8 mouse cellular contexts compared by ENCODE assay signal in genomic region chr19:6920741-6921636, GRCm38 (mm10). TPM values are rescaled to one million over a fixed set of nuclear protein-coding genes. Genes with fewer than 3 reads are reported as not detected.
DNase-seq lines count a peak whose midpoint lies in the region; ATAC-seq and TF ChIP-seq lines count a peak whose summit lies in the region.

No protein-coding gene starts in this region.

- peak overlapping the region; percentile 85 for H3K4me2 ChIP-seq in heart, embryonic 14.5 days (ENCODE audit: low read length)
- H3K4me2 ChIP-seq in limb, embryonic 12.5 days = peak overlapping the region; percentile 88
- H3K4me2 ChIP-seq in midbrain, embryonic 14.5 days (ENCODE audit: low read length) = peak overlapping the region; percentile 84

- no peaks in the 10 kb centered on the region for H3K27me3 ChIP-seq in ES-Bruce4 (ENCODE audit: control insufficient read depth, insufficient read depth, low read length, poor library complexity, severe bottlenecking)
- H3K27me3 ChIP-seq in embryonic facial prominence, embryonic 10.5 days (replicated peaks; ENCODE audit: low read depth, poor library complexity, severe bottlenecking) = peaks cover 38% of the 10 kb centered on the region
- H3K27me3 ChIP-seq in heart, embryonic 14.5 days (ENCODE audit: control insufficient read depth, insufficient read depth, low read length) = peaks cover 15% of the 10 kb centered on the region
- peaks cover 39% of the 10 kb centered on the region for H3K27me3 ChIP-seq in limb, embryonic 12.5 days
- peaks cover 36% of the 10 kb centered on the region for H3K27me3 ChIP-seq in midbrain, embryonic 14.5 days (ENCODE audit: control insufficient read depth, insufficient read depth, low read length)

- H3K4me3 ChIP-seq in ES-Bruce4 (ENCODE audit: low read depth, low read length) = peak overlapping the region; percentile 80
- peak overlapping the region; percentile 82 for H3K4me3 ChIP-seq in embryonic facial prominence, embryonic 10.5 days
- peak overlapping the region; percentile 80 to 82 for H3K4me3 ChIP-seq in heart, embryonic 14.5 days (ENCODE audit: control insufficient read depth in 1 of 2, insufficient read depth in 1 of 2, low read depth in 1 of 2, low read length in 2 of 2)
- H3K4me3 ChIP-seq in limb, embryonic 12.5 days (replicated peaks) = peak overlapping the region; percentile 81
- H3K4me3 ChIP-seq in midbrain, embryonic 14.5 days (replicated peaks; ENCODE audit: low read depth, low read length) = peak overlapping the region; percentile 66

- TF ChIP-seq POLR2A in ES-Bruce4 (IDR thresholded peaks at IDR 0.05; ENCODE audit: insufficient read depth, low read length) = no peak

- H3K9me3 ChIP-seq in ES-Bruce4 (replicated peaks; ENCODE audit: control insufficient read depth, insufficient read depth, low read length, poor library complexity, severe bottlenecking) = no peaks in the 10 kb centered on the region
- no peaks in the 10 kb centered on the region for H3K9me3 ChIP-seq in embryonic facial prominence, embryonic 10.5 days
- peaks cover under 1% of the 10 kb centered on the region; the same call in 1 of the 2 replicates for H3K9me3 ChIP-seq in heart, embryonic 14.5 days (ENCODE audit: control insufficient read depth, low read length)
- H3K9me3 ChIP-seq in limb, embryonic 12.5 days = peaks cover 3% of the 10 kb centered on the region; the same call in 1 of the 2 replicates
- H3K9me3 ChIP-seq in midbrain, embryonic 14.5 days (ENCODE audit: control insufficient read depth, low read length) = no peaks in the 10 kb centered on the region

- peaks cover 2% of the 10 kb centered on the region for H3K4me1 ChIP-seq in ES-Bruce4 (ENCODE audit: control insufficient read depth, insufficient read depth, low read length)
- H3K4me1 ChIP-seq in embryonic facial prominence, embryonic 10.5 days = peaks cover 47% of the 10 kb centered on the region
- peaks cover 16 to 36% of the 10 kb centered on the region in 2 experiments for H3K4me1 ChIP-seq in heart, embryonic 14.5 days (ENCODE audit: control insufficient read depth in 2 of 2, insufficient read depth in 2 of 2, low read length in 2 of 2)
- peaks cover 25% of the 10 kb centered on the region for H3K4me1 ChIP-seq in limb, embryonic 12.5 days (replicated peaks)
- peaks cover 18% of the 10 kb centered on the region for H3K4me1 ChIP-seq in midbrain, embryonic 14.5 days (ENCODE audit: control insufficient read depth, insufficient read depth, low read length)

- TF ChIP-seq EP300 in ES-Bruce4 (IDR thresholded peaks at IDR 0.05; ENCODE audit: insufficient read depth, low read depth, low read length) = no peak

- TF ChIP-seq CTCF in ES-Bruce4 (IDR thresholded peaks at IDR 0.05; ENCODE audit: low read depth, low read length) = peak; percentile 24

- peak; percentile 72 for DNase-seq in cerebellum, adult 11 months
- DNase-seq in embryonic facial prominence, embryonic 10.5 days (ENCODE audit: low spot score) = no peak
- peak; percentile 63 for DNase-seq in midbrain, embryonic 14.5 days
- peak; percentile 59 to 74 for DNase-seq in thymus, adult 18-20 months

- WGBS in embryonic facial prominence, embryonic 10.5 days = 2% methylated on average over 48 of the region's 48 CpGs
- WGBS in heart, embryonic 14.5 days = 2% methylated on average over 44 of the region's 48 CpGs
- 1% methylated on average over 41 of the region's 48 CpGs for WGBS in limb, embryonic 12.5 days
- WGBS in midbrain, embryonic 14.5 days = 2% methylated on average over 41 of the region's 48 CpGs

- H3K9ac ChIP-seq in ES-Bruce4 (ENCODE audit: low read depth, poor library complexity, severe bottlenecking) = peak overlapping the region; percentile 80
- peak overlapping the region; percentile 94 for H3K9ac ChIP-seq in heart, embryonic 14.5 days (ENCODE audit: low read length)
- H3K9ac ChIP-seq in limb, embryonic 12.5 days (replicated peaks) = peak overlapping the region; percentile 73
- peak overlapping the region; percentile 94 for H3K9ac ChIP-seq in midbrain, embryonic 14.5 days (replicated peaks; ENCODE audit: low read length)

- peak overlapping the region; percentile 12; the same call in 1 of the 2 replicates for H3K27ac ChIP-seq in ES-Bruce4 (ENCODE audit: insufficient read depth, low read length)
- peak overlapping the region; percentile 91 for H3K27ac ChIP-seq in embryonic facial prominence, embryonic 10.5 days (replicated peaks)
- peak overlapping the region; percentile 70 to 96 for H3K27ac ChIP-seq in heart, embryonic 14.5 days (replicated peaks in 1 of 2; ENCODE audit: control insufficient read depth in 1 of 2, insufficient read depth in 1 of 2, low read depth in 2 of 2, low read length in 2 of 2)
- peak overlapping the region; percentile 72; the same call in 1 of the 2 replicates for H3K27ac ChIP-seq in limb, embryonic 12.5 days
- peak overlapping the region; percentile 91 for H3K27ac ChIP-seq in midbrain, embryonic 14.5 days (replicated peaks; ENCODE audit: low read depth, low read length)

- ATAC-seq in cerebellum, adult (ENCODE audit: insufficient number of reproducible peaks, low FRiP score, low TSS enrichment) = no peak
- ATAC-seq in heart, embryonic 14.5 days (ENCODE audit: insufficient number of reproducible peaks, insufficient read depth, low FRiP score, low read depth) = peak; percentile 0; the same call in 1 of the 2 replicates
- peak; percentile 16 for ATAC-seq in limb, embryonic 12.5 days (ENCODE audit: insufficient number of reproducible peaks, insufficient read depth, low FRiP score, low TSS enrichment, low read depth)
- ATAC-seq in midbrain, embryonic 14.5 days (ENCODE audit: low FRiP score, low TSS enrichment) = peak; percentile 21

- H3K36me3 ChIP-seq in ES-Bruce4 (ENCODE audit: control insufficient read depth, insufficient read depth, low read length, poor library complexity, severe bottlenecking) = no peaks in the 10 kb centered on the region
- H3K36me3 ChIP-seq in embryonic facial prominence, embryonic 10.5 days (replicated peaks) = peaks cover 10% of the 10 kb centered on the region; the same call in 1 of the 2 replicates
- H3K36me3 ChIP-seq in heart, embryonic 14.5 days (ENCODE audit: control insufficient read depth, insufficient read depth, low read length) = peaks cover 28% of the 10 kb centered on the region
- no peaks in the 10 kb centered on the region for H3K36me3 ChIP-seq in limb, embryonic 12.5 days
- H3K36me3 ChIP-seq in midbrain, embryonic 14.5 days (ENCODE audit: control insufficient read depth, insufficient read depth, low read length) = 0 out of 2 replicates have a peak, but pooled peaks cover 4% of the 10 kb centered on the region

RNA-seq across cellular contexts. Expression of gene Esrra, which starts 0.6 kb away (rescaled TPM):
- polyA plus RNA-seq in ES-Bruce4 (2011; ENCODE audit: insufficient read depth, insufficient read length, low read depth, missing spikeins) = 13.6 and 16.7 TPM in 2 replicates
- polyA plus RNA-seq in embryonic facial prominence, embryonic 10.5 days (2016; fragmentation: Nextera tagmentation; extraction: Ambion mirVana) = 7.9 and 8.9 TPM in 2 replicates
- polyA plus RNA-seq in heart, embryonic 14.5 days (2014; fragmentation: Nextera tagmentation; extraction: Ambion mirVana) = 14.4 and 18.0 TPM in 2 replicates
- polyA plus RNA-seq in limb, embryonic 12.5 days (2016; fragmentation: Nextera tagmentation; extraction: Ambion mirVana) = 6.4 and 8.5 TPM in 2 replicates
- 6.9 and 13.6 TPM in 2 replicates for polyA plus RNA-seq in midbrain, embryonic 14.5 days (2014; fragmentation: Nextera tagmentation; extraction: Ambion mirVana)

RNA-seq across cellular contexts. Expression of gene Catsperz, which starts 4.2 kb away (rescaled TPM):
- 1.4 and 1.8 TPM in 2 replicates for polyA plus RNA-seq in ES-Bruce4 (2011; ENCODE audit: insufficient read depth, insufficient read length, low read depth, missing spikeins)
- polyA plus RNA-seq in embryonic facial prominence, embryonic 10.5 days (2016; fragmentation: Nextera tagmentation; extraction: Ambion mirVana) = 0.68 and 0.74 TPM in 2 replicates
- polyA plus RNA-seq in heart, embryonic 14.5 days (2014; fragmentation: Nextera tagmentation; extraction: Ambion mirVana) = 1.4 and 1.7 TPM in 2 replicates
- 1.0 TPM in 2 replicates for polyA plus RNA-seq in limb, embryonic 12.5 days (2016; fragmentation: Nextera tagmentation; extraction: Ambion mirVana)
- 0.53 and 0.78 TPM in 2 replicates for polyA plus RNA-seq in midbrain, embryonic 14.5 days (2014; fragmentation: Nextera tagmentation; extraction: Ambion mirVana)

RNA-seq across cellular contexts. Expression of gene Prdx5, which starts 11.1 kb away (rescaled TPM):
- polyA plus RNA-seq in ES-Bruce4 (2011; ENCODE audit: insufficient read depth, insufficient read length, low read depth, missing spikeins) = 56.4 and 66.9 TPM in 2 replicates
- 137 and 140 TPM in 2 replicates for polyA plus RNA-seq in embryonic facial prominence, embryonic 10.5 days (2016; fragmentation: Nextera tagmentation; extraction: Ambion mirVana)
- polyA plus RNA-seq in heart, embryonic 14.5 days (2014; fragmentation: Nextera tagmentation; extraction: Ambion mirVana) = 192 and 210 TPM in 2 replicates
- polyA plus RNA-seq in limb, embryonic 12.5 days (2016; fragmentation: Nextera tagmentation; extraction: Ambion mirVana) = 158 and 164 TPM in 2 replicates
- polyA plus RNA-seq in midbrain, embryonic 14.5 days (2014; fragmentation: Nextera tagmentation; extraction: Ambion mirVana) = 215 and 328 TPM in 2 replicates

RNA-seq across cellular contexts. Expression of gene Trmt112, which starts 11.5 kb away (rescaled TPM):
- polyA plus RNA-seq in ES-Bruce4 (2011; ENCODE audit: insufficient read depth, insufficient read length, low read depth, missing spikeins) = 109 and 112 TPM in 2 replicates
- 150 and 168 TPM in 2 replicates for polyA plus RNA-seq in embryonic facial prominence, embryonic 10.5 days (2016; fragmentation: Nextera tagmentation; extraction: Ambion mirVana)
- 81.9 and 95.0 TPM in 2 replicates for polyA plus RNA-seq in heart, embryonic 14.5 days (2014; fragmentation: Nextera tagmentation; extraction: Ambion mirVana)
- polyA plus RNA-seq in limb, embryonic 12.5 days (2016; fragmentation: Nextera tagmentation; extraction: Ambion mirVana) = 165 and 167 TPM in 2 replicates
- 115 and 140 TPM in 2 replicates for polyA plus RNA-seq in midbrain, embryonic 14.5 days (2014; fragmentation: Nextera tagmentation; extraction: Ambion mirVana)

RNA-seq across cellular contexts. Expression of gene Kcnk4, which starts 13.3 kb away (rescaled TPM):
- polyA plus RNA-seq in ES-Bruce4 (2011; ENCODE audit: insufficient read depth, insufficient read length, low read depth, missing spikeins) = 1.5 TPM in 1 of 2 replicates, not detected in the other
- 0.23 TPM in 1 of 2 replicates, not detected in the other for polyA plus RNA-seq in embryonic facial prominence, embryonic 10.5 days (2016; fragmentation: Nextera tagmentation; extraction: Ambion mirVana)
- polyA plus RNA-seq in heart, embryonic 14.5 days (2014; fragmentation: Nextera tagmentation; extraction: Ambion mirVana) = 0.27 and 0.46 TPM in 2 replicates
- polyA plus RNA-seq in limb, embryonic 12.5 days (2016; fragmentation: Nextera tagmentation; extraction: Ambion mirVana) = 0.40 and 0.60 TPM in 2 replicates
- 1.9 and 3.4 TPM in 2 replicates for polyA plus RNA-seq in midbrain, embryonic 14.5 days (2014; fragmentation: Nextera tagmentation; extraction: Ambion mirVana)

Comparison
In these comparisons a context has a peak if more than half of its experiments do, and no peak if none do; other contexts are left out.
1. H3K27ac ChIP-seq: peak in every context shown above with its lines; median percentile 91 in embryonic facial prominence, embryonic 10.5 days; 91 in midbrain, embryonic 14.5 days; 83 in heart, embryonic 14.5 days; 72 in limb, embryonic 12.5 days; 12 in ES-Bruce4.